Mouse (Mus musculus) cerebellum, postnatal 25 days (tissue): ENCODE results near the gene Mns1.
A peak's percentile ranks its signal among the peaks of the same experiment; 100 is the strongest.
"Not testable (repeated sequence)": the region's sequence is repeated elsewhere in the genome, so short reads cannot be mapped to it uniquely, and the experiment has no call there.

Experiments
- DNase-seq, 2 experiments: peaks; one replicate each; pipeline ENCODE4 v3.0.0; 2021; ENCODE audit warnings: mixed read lengths in 2 of 2

The Mns1 gene

GRCm38 (mm10) chr9:72437822-72438701 lies at the start of gene Mns1:
Gene Mns1 (plus strand): TSS chr9:72438011.
- DNase-seq, result peak; percentile 92 to 94

- DNase-seq, result no peak
These were observed 48.9 kb upstream of the Mns1 start for GRCm38 (mm10) chr9:72388934-72389333.

DNA sequence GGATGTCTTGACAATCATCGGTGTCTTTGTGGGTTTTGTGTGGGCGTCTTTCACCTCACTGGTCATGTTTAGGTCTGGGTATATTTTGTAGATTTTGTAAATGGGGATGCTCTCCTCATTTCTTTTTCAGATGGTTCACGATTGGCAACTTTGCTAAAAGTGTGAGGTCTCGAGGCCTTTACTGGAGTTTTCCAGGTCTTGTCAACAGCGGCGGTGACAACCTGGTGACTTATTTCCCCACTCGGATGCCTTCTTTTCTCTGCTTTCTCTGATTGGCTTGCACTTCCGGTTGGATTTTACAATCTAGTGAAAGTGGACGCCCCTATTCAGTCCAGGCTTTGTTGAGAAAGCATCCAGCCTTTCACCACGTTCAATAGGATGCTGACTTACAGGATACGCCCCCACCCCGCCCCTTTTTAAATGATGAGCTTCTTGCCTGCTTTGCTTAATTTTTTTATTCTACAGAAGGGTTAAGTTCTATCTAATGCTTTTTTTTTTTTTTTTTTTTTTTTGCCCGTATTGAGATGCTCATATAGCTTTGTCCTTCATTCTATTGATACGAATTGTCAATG lies 48.3 kb upstream of the Mns1 start:
- DNase-seq, result no peak

DNA sequence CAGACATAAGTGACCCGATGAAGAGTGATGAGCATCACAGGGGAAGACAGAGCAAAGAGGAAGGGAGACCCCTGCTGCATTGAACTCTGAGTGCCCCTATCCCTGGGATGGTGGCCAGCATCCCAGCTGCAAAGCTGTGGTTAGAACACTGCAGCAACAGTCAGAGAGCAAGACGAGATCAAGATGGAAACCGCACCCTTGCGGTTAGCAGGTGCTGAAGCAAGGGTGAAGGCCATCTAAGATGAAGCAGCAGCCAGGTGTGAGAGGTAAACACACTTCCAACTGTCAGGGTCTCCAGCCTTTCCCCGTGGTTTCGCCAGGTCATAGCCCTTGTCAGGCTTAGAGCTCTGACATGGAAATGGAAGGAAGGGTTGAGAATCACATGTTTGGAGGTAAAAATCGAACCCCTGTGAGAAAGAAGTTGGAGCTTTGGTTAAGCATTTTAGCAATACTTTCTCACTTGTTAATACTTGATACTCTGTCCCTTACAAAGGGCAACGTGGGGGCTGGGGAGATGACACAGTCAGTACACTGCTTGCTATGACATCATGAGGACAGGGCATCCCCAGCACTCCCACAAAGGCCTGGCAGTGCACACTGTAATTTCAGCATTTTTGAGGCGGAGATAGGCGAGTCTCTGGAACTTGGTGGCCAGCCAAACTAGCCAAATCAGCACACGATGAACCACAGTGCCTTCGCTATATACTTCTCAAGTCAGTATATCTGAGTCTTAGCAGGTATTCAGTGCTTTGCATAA lies 47.3 kb upstream of the Mns1 start:
- no peak for DNase-seq

- DNase-seq, result no peak
These were observed 45.1 kb upstream of the Mns1 start for GRCm38 (mm10) chr9:72392686-72393085.

DNA sequence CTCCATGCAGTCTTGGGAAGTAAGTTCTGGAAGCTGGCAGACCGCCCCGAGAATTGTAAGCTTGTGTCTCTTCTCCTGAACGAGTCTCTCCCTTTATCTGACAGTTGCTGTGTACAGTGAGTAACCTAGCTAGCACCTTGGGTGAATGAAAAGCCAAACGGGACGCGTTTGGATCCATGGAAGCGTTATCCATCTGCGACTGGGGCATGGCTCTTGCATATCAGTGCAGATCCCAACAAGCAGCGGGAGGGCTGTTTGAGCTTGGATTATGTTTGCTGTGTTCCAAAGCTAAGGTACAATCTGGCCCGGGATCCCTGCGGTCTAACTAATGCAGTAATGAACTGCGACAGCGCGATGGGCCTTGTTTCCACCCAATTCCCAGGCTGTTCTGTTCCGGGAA lies 44.6 kb upstream of the Mns1 start:
- peak; percentile 62 to 64 for DNase-seq

DNA sequence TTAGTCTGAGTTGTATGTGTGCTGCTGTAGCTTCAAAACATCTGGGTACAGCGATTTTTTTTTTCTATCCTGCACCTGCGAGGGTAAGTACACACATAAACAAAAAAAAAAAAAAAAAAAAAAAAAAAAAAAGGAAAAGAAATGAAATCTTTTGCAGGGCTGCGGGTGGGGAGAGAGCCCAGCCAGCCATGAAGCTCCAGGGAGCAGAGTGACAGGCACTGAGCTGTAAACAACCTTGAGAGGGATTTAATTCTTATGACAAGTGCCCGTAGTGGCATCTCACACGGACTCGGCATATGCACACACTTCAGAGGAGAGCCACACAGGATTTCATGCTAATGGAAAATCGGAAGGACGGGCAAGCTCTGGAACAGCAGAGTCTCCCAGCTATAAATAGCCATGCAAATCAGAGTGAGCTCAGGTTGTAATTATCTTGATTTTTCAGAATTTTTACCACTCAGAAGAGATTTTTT lies 43.9 kb upstream of the Mns1 start:
- DNase-seq, result peak; percentile 14 to 22

GRCm38 (mm10) chr9:72400121-72400520 lies 37.7 kb upstream of the Mns1 start:
- no peak for DNase-seq

DNA sequence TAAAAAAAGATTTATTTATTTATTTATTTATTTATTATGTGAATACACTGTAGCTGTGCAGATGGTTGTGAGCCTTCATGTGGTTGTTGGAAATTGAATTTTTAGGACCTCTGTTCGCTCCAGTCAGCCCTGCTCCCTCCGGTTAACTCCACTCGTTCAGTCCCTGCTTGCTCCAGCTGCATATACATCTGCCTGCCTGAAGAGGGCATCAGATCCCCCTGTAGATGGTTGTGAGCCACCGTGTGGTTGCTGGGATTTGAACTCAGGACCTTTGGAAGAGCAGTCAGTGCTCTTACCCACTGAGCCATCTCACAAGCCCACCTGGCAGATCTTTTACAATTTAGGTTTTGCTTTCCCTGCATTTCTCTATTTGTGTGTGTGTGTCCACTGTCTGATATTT lies 36.0 kb upstream of the Mns1 start:
- not testable (repeated sequence) for DNase-seq

GRCm38 (mm10) chr9:72403421-72403820 lies 34.4 kb upstream of the Mns1 start:
- DNase-seq, result no peak

GRCm38 (mm10) chr9:72404446-72404845 lies 33.4 kb upstream of the Mns1 start:
- no peak for DNase-seq

DNA sequence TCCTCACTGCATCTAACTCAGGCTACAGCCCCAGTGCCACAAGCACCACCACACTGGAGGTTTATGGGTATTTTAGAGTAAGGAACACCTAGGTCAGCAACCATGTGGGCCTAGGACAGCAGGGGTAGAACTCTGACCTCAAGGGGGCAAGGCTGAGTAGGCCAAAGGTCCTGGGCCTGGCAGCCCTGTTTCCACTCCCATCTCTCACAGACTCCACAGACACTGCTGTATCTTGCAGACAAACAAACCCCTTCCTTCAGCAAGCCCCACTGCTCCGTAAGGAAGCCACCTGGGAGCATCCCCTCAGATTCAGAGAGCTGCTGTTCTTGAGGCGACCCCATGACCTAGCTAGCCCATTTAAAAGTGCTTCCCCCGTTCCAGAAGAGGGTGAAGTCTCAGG lies 32.9 kb upstream of the Mns1 start:
- no peak for DNase-seq

DNA sequence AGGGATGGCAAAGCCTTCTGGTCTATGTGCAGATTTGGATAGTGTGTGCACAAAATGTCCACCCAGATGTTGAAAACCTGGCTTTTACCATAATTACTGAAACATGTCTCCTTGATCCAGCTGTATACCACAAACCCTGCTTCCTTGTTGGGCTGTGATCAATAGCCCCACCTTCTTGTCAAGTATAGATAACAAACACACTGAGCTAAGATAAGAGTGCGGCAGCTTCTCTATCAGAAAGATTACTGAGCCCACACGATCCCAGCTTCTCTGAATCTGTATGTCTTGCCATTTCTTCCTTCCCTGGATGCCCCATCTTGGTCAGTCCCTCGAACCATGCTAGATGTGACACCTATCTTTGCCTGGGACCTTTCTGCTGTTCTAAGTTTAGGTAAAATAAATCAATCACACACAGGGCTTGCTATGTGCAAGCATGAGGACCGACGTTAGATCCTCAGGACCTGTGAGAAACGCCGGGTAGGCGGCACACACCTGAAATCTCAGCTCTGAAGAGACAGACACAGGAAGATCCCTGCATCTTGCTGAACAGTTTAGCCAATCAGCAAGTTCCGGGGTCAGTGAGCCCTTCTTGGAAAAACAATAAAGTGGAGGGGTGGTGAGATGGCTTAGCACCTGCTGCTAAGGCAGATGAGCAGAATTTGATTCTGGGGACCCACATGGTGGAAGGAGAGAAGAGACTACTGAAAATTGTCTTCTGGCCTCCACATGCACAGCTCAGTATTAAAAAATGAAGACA lies 31.8 kb upstream of the Mns1 start:
- no peak for DNase-seq

DNA sequence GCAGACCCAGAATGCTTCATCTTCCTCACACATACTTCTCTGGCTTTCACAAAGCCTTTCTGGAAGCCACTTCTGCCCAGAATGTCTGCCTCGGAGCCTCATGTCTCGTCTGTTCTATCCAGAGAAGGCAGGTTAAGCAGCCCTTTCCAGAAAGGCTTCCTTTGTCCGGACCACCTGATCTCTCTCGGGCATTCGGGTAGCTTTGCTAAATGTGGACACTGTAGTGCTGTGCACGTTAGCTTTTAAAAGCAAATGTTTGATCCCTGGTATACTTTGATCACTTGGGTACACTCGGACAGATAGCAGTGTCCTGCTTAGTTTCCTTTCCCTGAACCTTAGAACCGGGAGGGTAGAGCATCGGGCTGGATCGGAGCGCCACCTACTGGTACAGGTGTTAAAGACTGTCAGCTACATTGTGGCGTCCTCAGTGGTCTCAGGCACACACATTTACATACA lies 29.7 kb upstream of the Mns1 start:
- DNase-seq, result peak; percentile 83 to 91

DNA sequence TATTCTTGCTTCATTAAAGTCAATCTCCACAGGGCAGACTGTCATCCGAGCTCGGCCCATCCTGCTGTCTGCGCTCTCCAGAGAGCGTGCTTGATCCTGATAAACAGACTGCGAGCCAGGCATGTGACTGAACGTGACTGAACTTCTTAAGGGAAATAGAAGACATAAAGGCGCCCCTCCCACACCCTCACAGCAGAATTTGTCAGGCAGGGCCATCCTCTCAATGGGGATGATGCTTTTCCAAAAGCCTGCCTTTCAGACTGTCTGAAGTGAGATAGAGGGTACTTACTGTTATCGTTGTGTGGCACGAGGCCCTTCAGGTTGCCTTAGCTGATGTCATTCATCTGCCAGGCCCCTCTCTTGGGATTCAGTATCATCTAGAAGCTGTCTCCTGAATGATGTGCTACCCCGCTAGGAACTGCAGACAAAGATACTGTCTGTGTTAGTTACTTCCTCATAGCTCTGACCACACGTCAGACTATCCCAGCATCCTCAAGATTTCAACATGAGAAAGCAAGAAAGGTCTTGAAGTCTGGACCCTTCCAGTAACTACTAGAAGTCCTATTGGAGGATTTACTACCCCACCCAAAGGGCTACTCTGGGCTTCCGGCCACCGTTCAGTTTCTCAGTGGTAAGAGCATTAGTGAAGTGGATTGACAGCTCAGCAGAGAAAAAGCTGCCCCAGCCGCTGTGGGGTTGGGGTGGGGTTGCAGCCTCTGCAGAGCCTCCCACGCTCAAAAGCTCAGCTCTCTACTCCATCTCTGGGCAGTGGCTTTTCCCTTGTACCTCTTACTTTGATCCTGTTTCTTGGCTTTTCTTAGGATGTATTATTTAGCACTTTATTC lies 28.2 kb upstream of the Mns1 start:
- DNase-seq, result no peak

- DNase-seq, result no peak
These were observed 26.1 kb upstream of the Mns1 start for GRCm38 (mm10) chr9:72411746-72412145.

DNA sequence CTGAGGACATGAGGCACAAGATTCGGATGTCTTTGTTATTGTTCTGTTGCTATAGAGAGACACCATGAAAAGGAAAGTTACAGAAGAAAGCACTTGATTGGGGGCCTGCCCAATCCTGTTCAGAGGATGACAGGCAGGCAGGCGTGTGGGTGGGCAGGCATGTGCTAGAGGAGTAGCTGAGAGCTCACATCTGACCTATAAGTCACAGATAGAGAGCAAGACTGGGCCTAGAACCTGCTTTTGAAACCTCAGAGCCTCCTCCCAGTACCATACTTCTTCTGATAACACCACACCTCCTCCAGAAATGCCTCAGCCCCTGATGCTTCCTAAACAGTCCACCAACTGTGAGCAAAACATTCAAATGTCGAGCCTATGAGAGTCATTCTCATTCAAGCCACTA lies 19.4 kb upstream of the Mns1 start:
- DNase-seq, result no peak

GRCm38 (mm10) chr9:72420490-72420889 lies 17.3 kb upstream of the Mns1 start:
- DNase-seq, result no peak

GRCm38 (mm10) chr9:72422284-72422683 lies 15.5 kb upstream of the Mns1 start:
- DNase-seq, result no peak

DNA sequence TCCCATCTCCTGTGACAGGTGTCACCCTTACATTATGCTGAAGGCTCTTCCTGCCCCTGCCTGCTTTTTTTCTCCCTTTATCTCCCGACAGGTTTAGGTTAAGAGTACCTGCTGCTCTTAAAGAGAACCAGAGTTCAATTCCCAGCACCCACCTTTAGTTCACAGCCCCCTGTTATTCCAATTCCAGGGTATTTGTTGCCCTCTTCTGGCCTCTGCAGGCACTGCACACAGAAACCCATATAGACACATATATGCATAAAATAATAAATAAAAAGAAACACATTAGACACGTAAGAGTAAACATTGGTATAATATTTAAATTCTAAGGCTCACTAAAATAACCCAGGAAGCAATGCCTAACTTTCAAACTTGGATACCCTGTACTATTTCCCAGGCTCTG lies 15.1 kb upstream of the Mns1 start:
- no peak for DNase-seq

GRCm38 (mm10) chr9:72425300-72425850 lies 12.4 kb upstream of the Mns1 start:
- DNase-seq, result no peak
